Mouse (Mus musculus): ENCODE measurements around the gene Sag.
"Not testable (repeated sequence)": the region's sequence is repeated elsewhere in the genome, so short reads cannot be mapped to it uniquely, and the experiment has no call there.

Gene Sag

GRCm38 (mm10) chr1:87825281-87825680, 21.8 kb downstream of the Sag start:
- no peak for DNase-seq

GRCm38 (mm10) chr1:87825991-87826390, 22.5 kb downstream of the Sag start:
- DNase-seq, result no peak

- DNase-seq, result no peak
These were observed 23.0 kb downstream of the Sag start for GRCm38 (mm10) chr1:87826474-87826873.

DNA sequence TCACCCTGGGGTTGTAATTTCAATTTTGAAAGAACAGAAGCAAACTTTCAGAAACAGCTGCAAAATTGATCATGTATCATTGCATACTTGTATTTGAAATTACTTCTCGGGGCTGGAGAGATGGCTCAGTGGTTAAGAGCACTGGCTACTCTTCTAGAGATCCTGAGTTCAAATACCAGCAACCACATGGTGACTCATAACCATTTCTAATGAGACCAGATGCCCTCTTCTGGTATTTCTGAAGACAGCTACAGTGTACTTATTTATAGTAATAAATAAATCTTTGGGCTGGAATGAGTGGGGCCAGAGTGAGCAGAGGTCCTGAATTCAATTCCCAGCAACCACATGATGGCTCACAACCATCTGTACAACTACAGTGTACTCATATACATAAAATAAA, 24.0 kb downstream of the Sag start:
- DNase-seq, result not testable (repeated sequence)

DNA sequence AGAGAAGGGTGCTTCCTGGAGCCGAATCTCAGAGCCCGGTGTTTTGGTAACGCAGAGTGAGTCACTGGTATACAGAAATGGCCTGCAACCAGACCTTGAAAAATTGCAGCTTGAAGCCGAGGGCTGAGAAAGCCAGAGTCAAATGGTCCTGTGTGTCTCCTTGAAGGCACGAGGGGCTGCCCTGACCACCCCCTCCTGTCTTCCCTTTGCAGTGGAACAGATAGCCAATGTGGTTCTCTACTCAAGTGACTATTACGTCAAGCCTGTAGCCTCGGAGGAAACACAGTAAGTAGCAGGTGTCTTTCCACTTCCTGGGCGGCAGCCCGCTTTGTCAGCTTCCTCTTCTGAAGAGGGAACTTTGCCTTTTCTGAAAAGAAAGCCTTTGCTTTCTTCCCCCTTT, 24.7 kb downstream of the Sag start:
- DNase-seq, result peak; percentile 77

DNA sequence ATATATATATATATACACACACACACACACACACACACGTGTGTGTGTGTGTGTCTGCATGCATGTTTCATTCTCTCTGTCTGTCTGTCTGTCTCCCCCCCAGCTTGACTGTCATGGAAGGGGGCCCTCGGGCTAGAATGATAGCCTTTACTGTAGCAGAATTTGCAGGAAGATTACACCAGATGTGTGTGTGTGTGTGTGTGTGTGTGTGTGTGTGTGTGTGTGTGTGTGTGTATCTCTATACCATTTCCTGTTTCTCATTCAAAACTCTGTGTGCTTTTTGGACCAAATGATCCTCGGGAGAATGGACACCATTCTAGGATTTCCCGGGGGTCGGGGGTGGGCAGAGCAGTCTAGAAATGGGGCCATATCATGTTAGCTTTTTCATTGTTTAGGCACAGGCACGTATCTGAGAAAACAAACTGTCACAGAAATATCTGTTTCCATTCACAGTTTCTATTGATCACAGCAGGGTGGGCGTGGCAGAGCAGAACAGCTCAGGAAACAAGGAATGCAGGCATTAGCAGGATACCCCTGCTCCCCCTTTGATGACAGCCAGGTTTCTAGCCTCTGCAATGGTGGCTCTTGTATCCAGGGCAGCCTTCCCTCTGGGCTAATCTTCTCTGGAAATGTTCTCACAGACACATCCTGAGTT, 25.6 kb downstream of the Sag start:
- no peak for DNase-seq

- no peak for DNase-seq
These were observed 26.2 kb downstream of the Sag start for GRCm38 (mm10) chr1:87829621-87830211.

DNA sequence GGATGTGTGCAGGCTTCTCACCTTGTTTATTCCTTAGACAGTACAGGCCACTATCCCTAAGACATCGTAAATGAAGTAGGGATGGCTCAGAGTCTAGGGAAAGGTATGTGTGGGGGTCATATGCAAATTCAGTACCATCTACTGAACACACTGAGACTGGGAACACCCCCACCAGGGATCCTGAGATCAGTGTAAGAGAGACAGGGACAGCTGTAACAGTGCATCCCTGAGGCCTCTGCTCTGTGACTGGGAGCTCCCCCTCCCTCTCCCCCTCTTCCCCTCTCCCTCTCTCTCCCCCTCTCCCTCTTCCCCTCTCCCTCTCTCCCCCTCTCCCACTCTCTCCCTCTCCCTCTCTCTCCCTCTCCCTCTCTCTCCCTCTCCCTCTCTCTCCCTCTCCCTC, 33.0 kb downstream of the Sag start:
- DNase-seq, result no peak

GRCm38 (mm10) chr1:87837018-87837417, 33.5 kb downstream of the Sag start:
- DNase-seq, result no peak

- DNase-seq, result no peak
These were observed 37.1 kb downstream of the Sag start for GRCm38 (mm10) chr1:87840411-87841208.

DNA sequence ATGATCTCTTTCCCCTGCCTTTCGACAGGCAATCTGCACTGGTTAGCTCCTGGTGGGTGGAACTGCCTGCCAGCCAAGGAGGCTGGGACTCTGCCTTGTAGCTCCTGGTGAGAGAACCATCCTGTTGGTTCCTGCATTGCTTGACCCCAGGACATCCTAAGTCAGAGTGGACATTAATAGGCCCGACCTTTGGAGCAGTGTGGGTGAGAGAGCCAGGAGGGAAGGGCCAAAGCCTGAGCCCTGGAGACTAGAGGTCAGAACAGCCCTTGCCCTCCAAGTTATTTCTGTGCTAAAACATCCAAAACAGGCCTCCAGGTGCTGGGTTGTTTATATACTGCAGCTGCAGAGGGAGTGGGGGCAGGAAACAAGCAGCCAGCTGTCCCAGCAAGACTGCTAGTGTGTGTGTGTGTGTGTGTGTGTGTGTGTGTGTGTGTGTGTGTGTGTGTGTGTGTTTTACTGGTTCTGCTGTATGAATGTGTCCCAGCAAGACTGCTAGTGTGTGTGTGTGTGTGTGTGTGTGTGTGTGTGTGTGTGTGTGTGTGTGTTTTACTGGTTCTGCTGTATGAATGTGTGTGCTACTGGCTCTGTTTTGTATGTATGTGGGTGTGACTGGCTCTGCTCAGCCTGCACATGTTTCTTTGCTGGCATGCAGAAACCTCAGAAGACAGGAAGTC, 43.5 kb downstream of the Sag start:
- peak; percentile 73 for DNase-seq

GRCm38 (mm10) chr1:87847475-87848168, 44.1 kb downstream of the Sag start:
- DNase-seq, result no peak

DNA sequence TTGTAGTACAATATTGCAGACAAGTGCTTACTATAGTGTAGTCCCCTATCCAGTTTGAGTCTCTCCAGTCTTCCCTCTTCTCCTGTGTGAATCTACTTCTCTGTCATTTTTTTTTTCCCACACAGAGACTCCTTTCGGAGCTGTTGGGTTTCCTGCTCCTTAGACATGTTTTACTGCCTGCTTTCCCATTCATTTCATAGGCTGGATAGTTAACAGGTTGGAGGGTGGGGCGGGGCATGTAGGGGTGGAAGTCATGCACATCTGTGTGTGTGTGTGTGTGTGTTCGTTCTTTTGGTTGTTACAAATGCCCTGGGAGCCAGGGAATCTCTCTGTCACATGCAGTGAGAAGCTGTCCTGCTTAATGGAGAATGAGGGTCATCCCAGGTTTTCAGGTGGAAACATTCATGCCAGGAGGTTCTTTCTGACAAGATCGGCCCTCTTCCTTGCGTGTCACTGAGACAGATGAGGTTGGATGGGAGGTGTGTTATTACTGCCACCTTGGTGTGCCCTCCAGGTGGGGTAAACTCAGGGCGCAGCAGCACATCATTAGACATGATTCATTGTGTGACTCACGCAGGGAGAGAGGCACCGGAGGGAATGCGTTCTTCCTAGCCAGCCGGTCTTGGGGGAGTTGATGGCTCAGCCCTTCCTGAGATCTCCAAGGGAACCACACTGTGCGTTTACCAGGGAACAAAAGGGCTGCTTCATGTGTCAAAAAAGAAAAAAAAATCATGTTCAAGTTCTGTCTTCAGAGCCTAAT, 44.9 kb downstream of the Sag start:
- no peak for DNase-seq

GRCm38 (mm10) chr1:87849278-87849677, 45.8 kb downstream of the Sag start:
- no peak for DNase-seq

DNA sequence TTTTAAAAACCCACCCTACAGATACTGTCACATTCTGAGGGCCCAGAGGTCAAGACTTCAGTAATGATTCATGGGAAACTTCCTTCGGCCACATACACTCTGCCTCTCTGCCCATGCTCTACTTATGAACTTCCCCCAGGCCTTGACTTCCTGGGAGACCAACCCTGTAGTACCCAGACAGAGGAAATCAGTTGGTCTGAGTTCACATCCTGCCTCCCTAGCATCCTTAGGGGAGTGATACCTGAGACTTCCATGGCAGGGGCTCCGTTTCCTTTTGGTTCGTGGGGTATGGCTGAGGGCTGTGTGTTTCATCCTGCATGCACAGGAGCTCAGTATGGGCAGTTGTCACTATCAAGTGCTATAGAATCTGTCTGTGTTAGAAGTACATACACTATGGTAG, 47.9 kb downstream of the Sag start:
- DNase-seq, result no peak

GRCm38 (mm10) chr1:87852081-87852790, 48.8 kb downstream of the Sag start:
- no peak for DNase-seq

GRCm38 (mm10) chr1:87852892-87853600, 49.6 kb downstream of the Sag start, which contains the start of gene Dgkd:
Gene Dgkd, plus strand, starts transcription at chr1:87853287.
- peak; percentile 77 for DNase-seq

- peak; percentile 41 for DNase-seq
These were observed 50.3 kb downstream of the Sag start for GRCm38 (mm10) chr1:87853601-87854361.

DNA sequence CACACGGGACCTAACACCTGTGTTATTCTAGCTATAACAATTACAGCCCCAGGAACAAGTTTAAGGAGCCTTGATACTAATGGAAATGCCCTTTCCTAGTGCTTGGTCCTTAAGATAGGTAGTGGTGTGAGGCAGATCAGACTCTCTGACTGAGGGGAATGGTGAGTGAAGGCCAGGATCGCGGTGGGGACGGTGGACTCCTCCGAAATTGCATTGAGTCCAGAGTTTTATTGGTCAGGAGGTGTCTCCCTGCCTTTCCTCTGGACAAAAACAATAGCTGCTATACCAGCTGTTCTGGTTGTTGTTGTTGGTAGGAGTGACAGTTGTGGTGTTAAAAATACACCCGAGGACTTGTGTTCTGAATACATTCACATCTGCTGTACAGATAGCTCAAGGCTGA, 50.9 kb downstream of the Sag start:
- no peak for DNase-seq

- no peak for DNase-seq
These were observed 51.4 kb downstream of the Sag start for GRCm38 (mm10) chr1:87854851-87855251.
